Mouse (Mus musculus): ENCODE results near the gene B9d2.

DNA sequence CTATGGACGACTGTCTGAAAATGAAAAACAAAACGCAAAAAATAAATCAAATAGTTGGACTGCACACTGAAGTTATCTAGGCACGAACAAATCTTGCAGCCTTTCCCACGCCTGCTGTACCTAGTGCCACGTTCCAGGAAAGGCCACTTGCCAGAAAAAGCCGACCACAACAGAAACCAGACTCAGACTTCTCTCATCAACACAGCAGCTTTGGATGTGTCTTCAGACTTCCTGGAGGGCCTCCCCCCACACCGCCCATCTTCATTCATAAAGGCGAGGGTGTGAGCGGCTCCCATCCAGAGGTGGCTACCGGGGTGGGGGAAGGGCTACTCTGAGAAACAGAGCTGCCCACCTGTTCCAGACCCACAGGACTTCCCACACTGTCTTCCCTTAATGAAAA lies 36.4 kb upstream of the B9d2 start:
- TF ChIP-seq POLR2A (IDR thresholded peaks at IDR 0.05; ENCODE audit: borderline replicate concordance, control insufficient read depth, low read depth, low read length): no peak
- TF ChIP-seq CTCF (IDR thresholded peaks at IDR 0.05; ENCODE audit: control insufficient read depth, insufficient read depth, low read length): no peak
